Mouse (Mus musculus): ENCODE results near the gene Meltf.

GRCm38 (mm10) chr16:31910281-31910847, 31.8 kb downstream of the Meltf start:
- TF ChIP-seq CTCF (IDR thresholded peaks at IDR 0.05; ENCODE audit: low read depth) (no peak), EP300 (IDR thresholded peaks at IDR 0.05; ENCODE audit: low read depth) (no peak)
